In genomic region chr12:38987819-38988218, GRCm38 (mm10) we compare ENCODE assay signal across 25 mouse cellular contexts.
DNase-seq lines count a peak whose midpoint lies in the region; ATAC-seq and TF ChIP-seq lines count a peak whose summit lies in the region.
"Had no signal": no experiment of that assay in that cellular context is flagged by ENCODE, and none has a peak within 500 bp of the region (broad histone marks: within the 10 kb centered on the region; RNA-seq: fewer than 3 reads in every experiment).

No protein-coding gene starts in this region.

- H3K4me1 ChIP-seq in forebrain, embryonic 11.5 days (replicated peaks; ENCODE audit: control insufficient read depth, insufficient read depth, low read length): no peaks in the 10 kb centered on the region
- H3K4me1 ChIP-seq in forebrain, embryonic 15.5 days: no peaks in the 10 kb centered on the region
- H3K4me1 ChIP-seq in forebrain, embryonic 13.5 days: no peaks in the 10 kb centered on the region
- H3K4me1 ChIP-seq in forebrain, postnatal 0 days (ENCODE audit: insufficient read depth): no peaks in the 10 kb centered on the region
- H3K4me1 ChIP-seq: embryonic facial prominence, embryonic 13.5 days; embryonic facial prominence, embryonic 15.5 days had no signal

- H3K4me3 ChIP-seq in forebrain, embryonic 11.5 days (ENCODE audit: low read depth, low read length): no peak overlapping the region
- H3K4me3 ChIP-seq in forebrain, embryonic 15.5 days: no peak overlapping the region
- no peak overlapping the region for H3K4me3 ChIP-seq in forebrain, embryonic 13.5 days
- H3K4me3 ChIP-seq in forebrain, postnatal 0 days (ENCODE audit: low read depth, low read length): no peak overlapping the region
- H3K4me3 ChIP-seq: embryonic facial prominence, embryonic 13.5 days; embryonic facial prominence, embryonic 15.5 days; erythroblast, embryonic 14.5 days had no signal

- H3K9ac ChIP-seq in forebrain, embryonic 11.5 days (ENCODE audit: low read length): no peak overlapping the region
- H3K9ac ChIP-seq in forebrain, embryonic 15.5 days (replicated peaks): no peak overlapping the region
- no peak overlapping the region for H3K9ac ChIP-seq in forebrain, embryonic 13.5 days
- H3K9ac ChIP-seq in forebrain, postnatal 0 days: no peak overlapping the region
- H3K9ac ChIP-seq: embryonic facial prominence, embryonic 13.5 days; embryonic facial prominence, embryonic 15.5 days had no signal

- no peaks in the 10 kb centered on the region for H3K9me3 ChIP-seq in forebrain, embryonic 11.5 days (ENCODE audit: control insufficient read depth, low read length)
- H3K9me3 ChIP-seq in forebrain, embryonic 15.5 days: no peaks in the 10 kb centered on the region
- H3K9me3 ChIP-seq in forebrain, embryonic 13.5 days (replicated peaks): no peaks in the 10 kb centered on the region
- no peaks in the 10 kb centered on the region for H3K9me3 ChIP-seq in forebrain, postnatal 0 days (ENCODE audit: low read length)
- H3K9me3 ChIP-seq: embryonic facial prominence, embryonic 13.5 days; embryonic facial prominence, embryonic 15.5 days had no signal

- no peak for DNase-seq in forebrain, embryonic 11.5 days (ENCODE audit: low spot score)
- no peak for DNase-seq in forebrain, postnatal 0 days
- peak; percentile 6 for DNase-seq in retina, embryonic 14.5 days (ENCODE audit: low spot score)
- no peak for DNase-seq in retina, postnatal 1 day
- DNase-seq: adrenal gland, adult 8-10 months; adrenal gland, postnatal 14 days; adrenal gland, postnatal 36 days; B cell, adult 2 months; cerebellum, adult 11 months; cerebellum, adult 18-20 months; cerebellum, adult 8-10 months; cerebellum, adult 9-11 months; cerebellum, postnatal 14 days; cerebellum, postnatal 36 days; embryo, embryonic 11 days had no signal

- no peaks in the 10 kb centered on the region for H3K36me3 ChIP-seq in forebrain, embryonic 11.5 days (ENCODE audit: control insufficient read depth, insufficient read depth, low read length)
- no peaks in the 10 kb centered on the region for H3K36me3 ChIP-seq in forebrain, embryonic 15.5 days
- H3K36me3 ChIP-seq in forebrain, embryonic 13.5 days (ENCODE audit: poor library complexity, severe bottlenecking): no peaks in the 10 kb centered on the region
- H3K36me3 ChIP-seq in forebrain, postnatal 0 days (ENCODE audit: insufficient read depth): no peaks in the 10 kb centered on the region
- H3K36me3 ChIP-seq: embryonic facial prominence, embryonic 13.5 days; embryonic facial prominence, embryonic 15.5 days; G1E had no signal

- H3K27ac ChIP-seq in forebrain, embryonic 11.5 days (ENCODE audit: low read depth, low read length): no peak overlapping the region
- H3K27ac ChIP-seq in forebrain, embryonic 15.5 days (replicated peaks): no peak overlapping the region
- H3K27ac ChIP-seq in forebrain, embryonic 13.5 days: no peak overlapping the region
- no peak overlapping the region for H3K27ac ChIP-seq in forebrain, postnatal 0 days (ENCODE audit: low read depth, low read length)
- H3K27ac ChIP-seq: embryonic facial prominence, embryonic 13.5 days; embryonic facial prominence, embryonic 15.5 days had no signal

- peak; percentile 90 for ATAC-seq in forebrain, embryonic 11.5 days (replicated peaks; ENCODE audit: low FRiP score)
- ATAC-seq in forebrain, embryonic 15.5 days (replicated peaks): no peak
- peak; percentile 68; the same call in 1 of the 2 replicates for ATAC-seq in forebrain, embryonic 13.5 days
- ATAC-seq in forebrain, postnatal 0 days: no peak
- ATAC-seq: activated CD4-positive, CD25-positive, alpha-beta regulatory T cell, adult 4 months; CD4-positive, CD25-positive, alpha-beta regulatory T cell, adult 4 months; Patski had no signal

- no peaks in the 10 kb centered on the region for H3K27me3 ChIP-seq in forebrain, embryonic 11.5 days (ENCODE audit: control insufficient read depth, insufficient read depth, low read length)
- H3K27me3 ChIP-seq in forebrain, embryonic 15.5 days: no peaks in the 10 kb centered on the region
- H3K27me3 ChIP-seq in forebrain, embryonic 13.5 days: no peaks in the 10 kb centered on the region
- H3K27me3 ChIP-seq in forebrain, postnatal 0 days (ENCODE audit: insufficient read depth, low read length): no peaks in the 10 kb centered on the region
- H3K27me3 ChIP-seq: CH12.LX; embryonic facial prominence, embryonic 13.5 days; embryonic facial prominence, embryonic 15.5 days; Patski had no signal

- H3K4me2 ChIP-seq in forebrain, embryonic 11.5 days (ENCODE audit: low read depth, low read length, severe bottlenecking): no peak overlapping the region
- H3K4me2 ChIP-seq in forebrain, embryonic 15.5 days (replicated peaks): no peak overlapping the region
- no peak overlapping the region for H3K4me2 ChIP-seq in forebrain, embryonic 13.5 days
- no peak overlapping the region for H3K4me2 ChIP-seq in forebrain, postnatal 0 days (ENCODE audit: low read depth)
- H3K4me2 ChIP-seq: embryonic facial prominence, embryonic 13.5 days; embryonic facial prominence, embryonic 15.5 days had no signal

- 27% methylated on average over 4 of the region's 4 CpGs for WGBS in forebrain, embryonic 11.5 days
- 13% methylated on average over 4 of the region's 4 CpGs for WGBS in forebrain, embryonic 15.5 days
- 14% methylated on average over 4 of the region's 4 CpGs for WGBS in forebrain, embryonic 13.5 days
- 18% methylated on average over 4 of the region's 4 CpGs for WGBS in forebrain, postnatal 0 days

- TF ChIP-seq CTCF in forebrain, postnatal 0 days (IDR thresholded peaks at IDR 0.05; ENCODE audit: low read depth): no peak

Comparison
In these comparisons a context has a peak if more than half of its experiments do, and no peak if none do; other contexts are left out.
1. ATAC-seq: peak in forebrain, embryonic 11.5 days (single experiment) and forebrain, embryonic 13.5 days (single experiment); none in forebrain, embryonic 15.5 days (single experiment) and forebrain, postnatal 0 days (single experiment).